Mouse (Mus musculus): ENCODE measurements around the gene Abcg1.

DNA sequence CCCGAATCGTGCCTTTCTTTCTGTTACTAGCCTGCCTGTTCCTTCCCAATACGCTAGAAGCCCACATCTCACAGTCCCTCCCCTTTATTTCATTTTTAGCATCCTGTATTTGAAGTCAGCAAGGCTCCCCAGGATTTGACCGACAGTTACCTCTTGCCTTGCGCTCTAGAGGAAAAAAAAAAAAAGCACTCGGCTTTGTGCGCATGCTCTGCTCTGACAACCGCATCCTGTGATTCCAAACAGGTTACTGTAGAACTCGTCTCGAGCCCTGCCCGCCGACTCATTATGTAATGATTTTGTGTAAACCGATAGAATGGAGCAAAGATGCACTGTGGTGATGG lies 1.2 kb downstream of the Abcg1 start:
- TF ChIP-seq CTCF (conservative IDR thresholded peaks at IDR 0.05 in 1 of 2, IDR thresholded peaks at IDR 0.05 in 1 of 2; ENCODE audit: low read depth in 2 of 2, low read length in 2 of 2) (no peak), MEF2A (IDR thresholded peaks at IDR 0.05; ENCODE audit: borderline replicate concordance, low read depth, low read length) (no peak)

All from CH12.LX (cell line).